Mouse (Mus musculus): ENCODE results near the gene Pde7b.

GRCm38 (mm10) chr10:20636381-20636780 is 88.5 kb downstream of the Pde7b start:
- no peak for TF ChIP-seq POLR2A (IDR thresholded peaks at IDR 0.05; ENCODE audit: control insufficient read depth, extremely low read depth, insufficient read depth, low read length, poor library complexity)
- no peak for TF ChIP-seq CTCF (IDR thresholded peaks at IDR 0.05; ENCODE audit: borderline replicate concordance, control insufficient read depth, extremely low read depth, insufficient read depth, low read length, poor library complexity)

Measured in thymus, adult 2 months (tissue).